Mouse (Mus musculus) forelimb bud, embryonic 11.5 days (tissue): ENCODE measurements around the gene Pqbp1.
"Not testable (repeated sequence)": the region's sequence is repeated elsewhere in the genome, so short reads cannot be mapped to it uniquely, and the experiment has no call there.

Experiments used
- DNase-seq: peaks from one replicate; pipeline ENCODE4 v3.0.0-alpha.2; 2012; ENCODE audit warnings: low read depth, low spot score

Gene Pqbp1

DNA sequence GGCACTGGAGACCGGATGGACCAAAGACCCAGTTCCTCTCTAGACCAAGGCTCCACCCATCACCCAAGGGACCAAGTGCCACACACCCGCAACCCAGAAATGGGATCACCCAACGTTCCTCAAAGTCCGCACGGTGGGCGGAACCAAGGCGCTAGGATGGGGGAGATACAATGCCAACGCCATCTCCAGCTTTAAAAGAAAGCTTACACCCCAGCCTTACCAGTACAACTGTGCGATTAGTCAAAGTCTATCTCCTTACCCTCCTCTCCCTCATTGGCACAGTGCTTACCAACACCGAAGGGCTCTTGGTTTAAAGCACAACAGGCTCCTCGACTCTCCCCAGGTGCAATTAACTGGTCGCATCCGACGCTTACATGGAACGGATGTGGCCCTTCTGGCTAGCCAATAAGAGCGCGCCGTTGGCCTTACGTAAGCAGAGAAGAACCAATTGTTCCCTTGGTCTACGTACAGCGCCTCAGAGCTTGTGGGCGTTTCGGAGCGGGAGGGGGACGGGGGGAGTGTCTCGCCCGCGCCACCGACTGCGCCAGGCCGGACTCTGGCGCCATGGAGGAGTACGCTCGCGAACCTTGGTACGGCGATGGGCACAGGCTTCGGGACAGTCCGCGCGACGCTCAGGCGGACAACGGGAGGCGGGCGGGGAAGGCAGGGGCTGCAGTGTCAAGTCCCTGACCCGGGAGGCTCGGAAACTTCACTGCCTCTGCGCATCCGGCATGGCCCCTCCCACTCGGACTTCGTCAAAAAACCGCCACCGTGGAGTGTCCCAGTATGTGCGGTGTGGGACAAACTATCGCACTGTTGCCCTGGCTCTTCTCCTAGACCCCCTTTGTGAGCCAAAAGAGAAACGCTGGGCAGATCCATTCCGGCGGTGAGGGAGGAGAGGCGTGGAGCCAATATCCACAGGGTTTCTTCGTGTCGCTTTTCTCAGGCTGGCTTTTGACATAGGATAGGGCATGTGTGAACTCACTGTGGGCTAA, at the start of gene Pqbp1, which contains the start of gene Timm17b:
Gene Pqbp1 (minus strand): TSS at position 390 of the 995 bp plus-strand sequence.
Gene Timm17b (plus strand): TSS at position 478 of the 995 bp plus-strand sequence.
- peak; percentile 89 for DNase-seq

DNA sequence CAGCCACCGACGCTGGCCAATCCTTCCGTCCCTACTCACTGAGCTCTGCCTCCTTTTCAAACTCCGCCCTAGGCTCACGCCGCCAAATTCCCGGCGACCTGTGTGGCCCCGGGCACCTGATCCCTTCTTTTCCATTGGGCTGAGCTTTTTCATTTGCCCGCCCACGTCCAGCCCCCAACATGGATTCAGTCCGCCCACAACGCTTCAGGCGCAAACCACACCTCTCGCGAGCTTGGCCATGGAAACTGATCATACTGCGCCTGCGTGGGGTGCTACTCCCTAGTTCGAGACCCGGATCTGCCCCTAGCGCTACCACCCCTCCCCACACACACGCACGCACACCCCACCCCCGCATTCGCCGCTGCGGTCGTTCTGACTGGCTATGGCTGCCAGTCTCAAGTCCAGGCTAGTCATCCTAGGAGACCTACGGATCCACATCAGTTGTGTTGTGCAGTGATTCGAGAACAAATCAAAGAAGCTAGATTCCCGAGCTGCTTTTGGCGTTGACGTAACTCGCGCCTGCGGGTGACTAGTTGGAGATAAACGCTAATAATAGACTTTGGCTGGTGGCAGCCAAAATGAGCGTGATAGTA, 48.9 kb upstream of the Pqbp1 start:
- peak; percentile 94 for DNase-seq

DNA sequence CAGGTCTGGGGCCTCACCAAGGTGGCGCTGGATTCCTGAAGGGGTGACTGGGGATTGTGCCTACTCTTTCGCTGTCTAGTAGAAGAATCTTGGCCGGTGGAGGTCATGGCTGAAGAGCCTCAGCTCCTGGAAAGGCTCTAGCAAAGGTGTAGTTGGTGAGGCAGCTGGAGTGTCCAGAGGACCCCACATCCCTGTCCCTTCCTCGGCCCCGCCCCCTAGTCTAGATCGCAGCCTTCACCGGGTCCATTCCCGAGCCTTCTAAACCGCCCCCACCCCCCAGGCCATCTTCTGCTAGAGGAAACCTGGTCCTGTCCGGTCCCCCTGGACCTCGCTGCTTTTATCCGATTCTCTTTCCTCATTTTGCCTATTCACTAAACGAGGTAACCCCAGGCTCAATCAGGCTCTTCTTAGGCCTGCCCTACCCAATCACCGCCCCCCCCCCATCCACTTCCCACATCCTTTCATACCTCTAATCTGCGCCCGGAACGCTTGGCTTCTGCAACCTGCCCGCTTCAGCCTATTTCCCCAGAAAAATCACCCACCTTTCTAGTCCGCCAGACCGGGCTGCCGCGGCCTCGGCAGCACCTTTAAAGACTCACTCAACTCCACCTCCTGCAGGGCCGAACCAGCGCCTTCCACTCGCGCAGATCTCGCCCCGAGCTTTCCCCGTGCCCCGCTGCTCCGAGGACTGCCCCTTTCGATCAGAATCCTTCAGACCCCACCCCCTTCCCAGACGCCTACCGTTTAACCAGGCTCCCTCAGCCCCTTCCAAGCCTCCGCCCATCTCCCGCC, 48.2 kb upstream of the Pqbp1 start, which contains the start of gene Hdac6:
Gene Hdac6 (minus strand): TSS at position 782 of the 792 bp plus-strand sequence.
- no peak for DNase-seq

DNA sequence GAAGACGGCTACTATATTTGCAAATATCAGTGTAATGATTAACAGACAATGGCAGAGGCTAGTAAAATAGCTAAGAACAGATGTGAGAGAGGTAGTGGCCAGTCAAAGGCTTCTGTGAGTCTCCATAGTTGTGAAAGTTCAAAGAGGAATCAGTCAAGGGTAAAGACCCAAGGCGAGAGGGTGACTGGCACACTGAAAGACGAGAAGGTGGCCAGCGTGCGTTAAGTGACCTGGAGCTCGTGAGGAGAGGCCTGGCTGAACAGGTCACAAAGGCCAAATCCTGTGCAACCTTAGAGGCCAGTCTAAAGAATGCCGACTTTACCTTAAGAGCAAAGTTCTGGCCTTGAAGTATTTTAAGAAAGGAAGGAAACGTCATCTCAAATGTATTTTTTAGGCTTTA, 46.5 kb upstream of the Pqbp1 start:
- DNase-seq = no peak

DNA sequence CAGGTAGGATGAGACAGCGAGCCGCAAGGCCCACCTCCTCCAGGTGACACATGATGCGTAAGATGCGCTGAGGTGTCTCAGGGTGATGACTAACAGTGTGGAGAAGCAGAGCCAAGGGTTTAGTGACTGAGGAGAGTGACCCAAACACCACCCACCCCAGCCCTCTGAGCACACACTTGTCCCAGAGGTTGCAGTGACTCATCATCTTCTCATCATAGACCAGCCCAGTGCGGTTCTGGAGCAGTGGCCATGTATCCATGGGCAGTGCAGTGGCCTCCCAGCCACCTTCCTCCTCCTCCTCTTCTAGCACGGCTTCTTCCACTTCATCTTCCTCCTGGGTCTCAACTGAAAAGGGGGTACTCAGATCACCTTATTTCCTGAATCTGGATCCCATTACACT, 38.6 kb upstream of the Pqbp1 start:
- no peak for DNase-seq

DNA sequence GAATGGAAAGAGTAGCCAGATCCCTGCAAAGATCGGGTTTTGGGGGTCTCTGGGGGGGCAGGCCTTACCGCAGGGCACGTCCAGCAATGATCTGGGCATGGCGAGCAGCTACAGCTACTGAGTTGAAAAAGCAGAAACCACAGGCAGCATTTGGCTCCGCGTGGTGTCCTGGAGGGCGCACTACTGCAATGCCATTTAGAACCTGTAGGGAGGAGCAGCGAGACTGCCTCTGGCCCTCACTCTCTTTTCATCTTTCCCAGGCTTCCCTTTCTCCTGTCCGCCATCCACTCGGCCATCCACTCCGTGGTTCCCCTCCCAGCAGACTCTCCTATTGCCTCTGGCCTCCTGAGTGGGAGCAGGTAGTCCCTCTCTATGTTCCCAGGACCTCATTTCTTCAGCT, 37.8 kb upstream of the Pqbp1 start:
- DNase-seq = no peak

DNA sequence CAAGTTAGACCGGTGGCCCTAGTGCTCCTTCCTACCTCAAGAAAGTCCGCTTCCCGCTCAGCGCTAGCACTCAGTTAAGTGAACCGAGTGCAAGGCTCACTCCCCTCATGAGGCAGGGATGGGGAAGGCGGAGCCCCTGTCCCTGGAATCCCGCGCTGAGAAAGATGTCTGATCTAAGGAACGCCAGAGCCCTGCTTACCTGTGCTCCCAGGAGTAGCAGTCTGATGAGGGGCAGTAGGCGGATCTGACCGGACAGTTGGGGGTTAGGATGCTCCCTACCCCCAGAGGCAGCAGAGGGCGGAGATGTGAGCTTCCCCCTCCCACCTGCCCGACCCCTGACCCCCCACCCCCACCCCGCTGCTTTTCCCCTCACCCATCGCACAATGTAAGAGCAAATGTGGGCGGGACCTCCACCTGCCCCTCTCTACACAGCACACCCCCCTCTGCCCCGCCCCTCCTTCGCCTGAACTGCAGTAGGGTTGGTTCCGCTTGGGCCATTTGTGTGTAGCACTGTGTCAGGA, 29.3 kb upstream of the Pqbp1 start, which contains the start of gene Eras:
Gene Eras (minus strand): TSS at position 338 of the 521 bp plus-strand sequence.
- no peak for DNase-seq

DNA sequence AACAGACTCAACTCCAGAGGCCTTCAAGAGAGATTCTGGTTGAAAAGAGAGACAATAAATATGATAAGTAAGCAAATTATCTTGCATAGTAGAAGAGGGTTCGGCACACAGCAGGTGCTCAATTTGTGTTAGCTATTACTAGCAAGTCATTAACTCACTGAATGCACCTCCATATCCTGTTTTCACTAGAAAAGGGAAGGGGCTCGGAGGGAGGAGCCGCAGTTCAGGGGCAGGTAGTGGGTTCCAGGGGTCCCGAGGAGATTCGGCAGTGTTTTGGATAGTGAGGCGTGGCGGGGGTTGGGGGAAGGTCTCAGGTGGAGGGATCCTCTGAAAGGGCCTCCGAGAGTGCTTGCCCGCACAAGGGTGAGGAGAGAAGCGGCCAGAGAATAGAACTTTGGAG, 28.0 kb upstream of the Pqbp1 start:
- no peak for DNase-seq

DNA sequence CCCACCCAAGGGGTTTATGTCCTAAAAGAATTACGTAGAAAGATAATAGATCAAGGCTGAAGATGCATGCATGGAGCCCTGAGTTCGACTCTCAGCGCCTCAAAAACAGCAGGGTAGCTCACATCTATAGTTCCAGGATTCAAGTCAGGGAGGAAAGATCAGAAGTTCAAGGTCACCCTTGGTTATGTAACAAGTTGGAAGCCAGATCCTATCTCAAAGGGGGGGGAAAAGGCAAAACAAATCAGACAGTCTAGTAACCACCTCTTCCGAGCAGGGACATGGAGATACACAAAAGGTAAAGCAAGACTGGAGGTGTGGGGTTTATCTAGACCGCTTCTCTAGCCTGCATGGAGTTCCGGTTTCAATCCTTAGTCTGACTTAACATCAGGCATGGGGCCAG, 27.2 kb upstream of the Pqbp1 start:
- no peak for DNase-seq

DNA sequence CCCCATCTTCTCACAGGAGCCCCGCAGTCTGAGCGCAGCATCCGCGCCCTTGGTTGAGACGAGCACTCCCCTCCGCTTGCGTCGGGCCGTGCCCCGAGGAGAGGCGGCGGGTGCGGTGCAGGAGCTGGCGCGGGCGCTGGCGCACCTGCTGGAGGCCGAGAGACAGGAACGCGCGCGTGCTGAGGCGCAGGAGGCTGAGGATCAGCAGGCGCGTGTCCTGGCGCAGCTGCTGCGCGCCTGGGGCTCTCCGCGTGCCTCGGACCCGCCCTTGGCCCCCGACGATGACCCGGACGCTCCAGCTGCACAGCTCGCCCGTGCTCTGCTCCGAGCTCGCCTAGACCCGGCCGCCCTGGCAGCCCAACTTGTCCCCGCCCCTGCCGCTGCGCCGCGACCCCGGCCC, 23.0 kb upstream of the Pqbp1 start:
- DNase-seq = no peak

DNA sequence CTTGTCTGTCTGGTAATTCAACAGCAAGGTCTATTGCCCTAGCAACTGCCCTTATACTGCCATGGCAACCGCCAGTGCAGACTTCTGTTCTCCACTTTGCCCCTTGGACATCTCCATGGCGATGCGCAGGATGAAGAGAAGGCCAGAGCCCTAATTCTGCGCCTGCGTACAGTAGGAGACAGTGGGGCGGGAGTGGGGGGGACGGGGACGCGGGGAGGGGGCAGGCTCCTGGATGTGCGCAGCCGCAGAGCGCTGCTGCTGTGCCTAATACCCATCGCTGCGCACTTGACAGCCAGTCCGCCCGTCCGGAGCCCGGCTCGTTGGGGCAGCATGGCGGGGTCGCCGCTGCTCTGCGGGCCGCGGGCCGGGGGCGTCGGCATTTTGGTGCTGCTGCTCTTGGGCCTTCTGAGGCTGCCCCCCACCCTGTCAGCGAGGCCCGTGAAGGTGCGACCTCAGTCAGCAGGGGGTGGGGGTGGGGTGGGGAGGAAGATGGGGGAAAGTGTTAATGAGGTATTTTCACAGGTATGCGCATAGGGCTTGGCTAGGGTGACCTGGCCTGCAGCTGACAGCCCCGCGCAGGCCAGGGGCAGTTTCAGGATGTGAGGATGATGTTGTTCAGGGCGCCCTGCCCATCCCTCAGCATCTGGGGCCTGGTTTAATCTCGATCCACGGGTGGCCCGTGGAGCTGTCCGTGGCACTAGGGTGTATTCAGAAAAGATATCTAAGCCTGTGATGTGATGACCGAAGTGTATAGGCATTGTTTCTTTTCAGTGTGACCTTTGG, 20.7 kb upstream of the Pqbp1 start, which contains the start of gene Pcsk1n:
Gene Pcsk1n (plus strand): TSS at position 222 of the 783 bp plus-strand sequence.
- DNase-seq = no peak

DNA sequence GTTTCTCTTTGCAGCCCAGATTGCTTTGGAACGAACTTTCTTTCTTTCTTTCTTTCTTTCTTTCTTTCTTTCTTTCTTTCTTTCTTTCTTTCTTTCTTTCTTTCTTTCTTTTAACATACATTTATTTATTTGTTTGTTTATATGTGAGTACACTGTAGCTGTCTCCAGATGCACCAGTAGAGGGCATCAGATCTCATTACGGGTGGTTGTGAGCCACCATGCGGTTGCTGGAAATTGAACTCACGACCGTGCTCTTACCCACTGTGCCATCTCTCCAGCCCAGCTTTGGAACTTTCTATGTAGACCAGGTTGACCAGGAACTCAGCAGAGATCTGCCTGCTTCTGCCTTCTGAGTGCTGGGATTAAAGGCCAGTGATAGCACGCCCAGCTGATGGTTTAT, 18.9 kb upstream of the Pqbp1 start:
- DNase-seq = not testable (repeated sequence)

DNA sequence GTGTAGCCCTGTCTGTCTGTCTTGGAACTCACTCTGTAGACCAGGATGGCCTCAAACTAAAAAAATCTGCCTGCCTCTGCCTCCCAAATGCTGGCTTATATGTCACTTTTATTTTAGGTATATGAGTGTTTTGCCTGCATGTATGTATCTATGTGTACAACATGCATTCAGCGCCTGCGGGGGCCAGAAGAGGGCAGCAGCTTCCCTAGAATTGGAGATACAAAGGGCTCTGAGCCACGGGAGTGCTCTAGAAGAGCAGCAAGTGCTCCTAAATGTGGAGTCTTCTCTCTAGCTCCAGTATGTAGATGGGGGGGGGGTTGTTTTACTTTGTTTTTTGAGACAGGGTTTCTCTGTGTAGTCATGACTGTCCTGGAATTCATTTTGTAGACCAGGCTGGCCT, 16.6 kb upstream of the Pqbp1 start:
- DNase-seq = not testable (repeated sequence)

DNA sequence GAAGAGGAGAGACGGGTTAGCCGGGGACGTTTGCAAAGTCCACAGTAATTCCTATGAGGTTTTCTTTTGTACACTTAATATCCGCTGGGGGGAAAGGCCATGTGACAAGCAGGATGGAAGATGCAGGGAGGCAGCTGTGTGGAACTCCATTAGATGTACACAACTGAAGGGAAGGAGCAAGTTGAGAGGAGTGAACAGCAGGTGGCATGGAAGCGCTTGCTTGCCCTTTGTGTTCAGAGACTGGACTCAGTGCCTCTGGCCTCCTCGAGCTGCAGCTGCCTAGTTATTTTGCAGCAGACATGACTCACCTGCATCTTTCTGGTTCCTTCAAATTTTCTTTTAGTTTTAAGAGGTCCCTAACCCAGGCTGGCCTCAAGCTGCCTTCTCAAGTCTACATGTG, 11.4 kb upstream of the Pqbp1 start:
- DNase-seq = no peak

DNA sequence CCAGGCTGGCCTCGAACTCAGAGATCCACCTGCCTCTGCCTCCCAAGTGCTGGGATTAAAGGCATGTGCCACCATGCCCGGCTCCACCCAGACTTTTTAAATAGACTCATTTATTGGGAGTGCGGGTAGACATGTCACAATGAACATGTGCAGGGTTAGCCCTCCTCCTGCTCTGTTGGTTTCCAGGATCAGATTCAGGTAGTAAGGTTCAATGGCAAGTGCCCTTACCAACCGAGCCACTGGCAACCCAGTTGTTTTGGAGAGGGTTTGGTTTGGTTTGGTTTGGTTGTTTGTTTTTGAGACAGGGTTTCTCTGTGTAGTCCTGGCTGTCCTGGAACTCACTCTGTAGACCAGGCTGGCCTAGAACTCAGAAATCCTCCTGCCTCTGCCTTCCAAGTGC, 10.2 kb upstream of the Pqbp1 start, which contains the start of gene Gm10490:
Gene Gm10490 (plus strand): TSS at position 301 of the 400 bp plus-strand sequence.
- DNase-seq = not testable (repeated sequence)

DNA sequence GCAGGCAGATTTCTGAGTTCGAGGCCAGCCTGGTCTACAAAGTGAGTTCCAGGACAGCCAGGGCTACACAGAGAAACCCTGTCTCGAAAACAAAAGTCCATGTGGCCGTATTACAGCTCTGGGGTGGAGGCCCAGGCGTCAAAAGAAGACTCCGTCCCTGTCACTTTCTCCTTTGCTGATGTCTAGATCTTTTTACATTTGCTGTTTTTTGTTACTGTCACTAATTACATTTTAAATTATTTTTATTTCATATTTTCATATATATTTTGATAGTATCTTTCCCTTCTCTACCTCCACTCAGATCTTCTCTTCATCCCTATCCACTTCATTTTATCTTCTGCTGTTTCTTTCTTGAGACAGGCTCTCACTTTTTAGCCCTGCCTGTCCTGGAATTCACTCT, 8.7 kb upstream of the Pqbp1 start, which contains the start of gene Gm10491:
Gene Gm10491 (minus strand): TSS at position 101 of the 400 bp plus-strand sequence.
- DNase-seq = no peak

DNA sequence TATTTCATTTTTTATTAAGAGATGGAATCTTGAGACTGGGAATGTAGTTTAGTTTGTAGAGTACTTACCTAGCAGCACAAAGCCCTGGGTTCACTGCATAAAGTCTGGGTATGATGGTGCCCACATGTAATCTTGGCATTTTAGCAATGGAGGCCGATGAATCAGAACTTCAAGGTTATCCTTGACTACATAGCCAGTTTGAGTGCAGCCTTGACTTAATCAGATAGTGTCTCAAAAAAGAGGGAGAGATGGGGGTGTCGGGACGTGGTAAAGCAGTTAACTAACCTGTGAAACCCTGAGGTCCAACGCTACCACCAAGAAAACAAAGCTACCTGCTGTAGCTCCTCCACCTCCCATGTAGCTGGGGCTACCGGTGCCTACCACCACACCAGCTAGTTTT, 5.4 kb upstream of the Pqbp1 start:
- DNase-seq = no peak

DNA sequence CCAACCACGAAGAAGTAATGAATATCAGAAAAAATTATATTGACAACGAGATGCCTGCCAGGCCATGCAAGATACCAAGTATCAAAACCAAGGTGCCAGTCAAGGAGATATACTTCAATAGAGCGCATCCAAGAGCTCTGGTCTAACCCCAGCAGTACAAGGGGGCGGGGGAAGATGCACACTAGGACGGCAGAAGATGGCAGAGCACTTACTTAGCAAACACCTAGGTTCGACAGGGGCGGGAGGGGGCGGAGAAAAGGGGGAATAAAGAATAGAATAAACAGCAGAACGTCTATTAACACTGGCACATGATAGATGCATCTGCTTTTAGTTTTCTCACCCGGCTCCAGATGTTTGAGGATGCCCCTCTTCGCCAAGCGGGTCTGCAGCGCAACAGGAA, 858 bp downstream of the Pqbp1 start:
- DNase-seq = no peak

DNA sequence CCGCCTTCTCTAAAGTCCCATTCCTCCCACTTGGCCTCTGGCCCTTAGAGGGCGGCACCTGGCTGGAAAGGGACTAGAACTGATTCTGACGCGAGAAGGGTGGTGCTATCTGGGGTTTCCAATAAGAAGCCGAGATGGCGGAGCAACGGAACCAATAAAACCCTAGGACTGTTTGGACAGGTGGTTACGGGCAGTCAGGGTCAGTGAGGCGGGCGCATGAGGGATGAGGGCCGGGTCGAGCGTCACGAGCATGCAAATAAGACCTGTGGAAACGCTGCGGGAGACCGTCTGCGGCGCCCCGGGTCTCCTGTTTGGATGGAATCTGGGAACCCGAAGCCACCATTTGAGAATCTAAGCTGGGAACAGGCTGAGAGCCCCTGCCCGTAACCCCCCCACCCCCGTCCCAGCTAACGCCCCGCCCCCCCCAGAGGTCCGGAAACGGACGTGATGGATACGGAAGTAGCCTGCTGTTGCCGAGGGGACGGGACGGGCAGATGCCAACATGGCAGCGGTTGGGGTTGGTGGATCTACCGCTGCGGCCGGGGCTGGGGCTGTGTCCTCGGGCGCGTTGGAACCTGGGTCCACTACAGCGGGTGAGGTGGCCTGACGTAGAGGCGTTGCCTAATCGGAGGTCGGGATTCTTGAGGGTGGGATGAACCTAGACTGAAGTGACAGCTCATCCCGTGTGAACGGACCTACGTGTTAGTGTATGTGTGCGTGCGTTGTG, 15.1 kb downstream of the Pqbp1 start, which contains the start of gene Slc35a2:
Gene Slc35a2 (plus strand): TSS at position 188 of the 727 bp plus-strand sequence.
- peak; percentile 77 for DNase-seq

DNA sequence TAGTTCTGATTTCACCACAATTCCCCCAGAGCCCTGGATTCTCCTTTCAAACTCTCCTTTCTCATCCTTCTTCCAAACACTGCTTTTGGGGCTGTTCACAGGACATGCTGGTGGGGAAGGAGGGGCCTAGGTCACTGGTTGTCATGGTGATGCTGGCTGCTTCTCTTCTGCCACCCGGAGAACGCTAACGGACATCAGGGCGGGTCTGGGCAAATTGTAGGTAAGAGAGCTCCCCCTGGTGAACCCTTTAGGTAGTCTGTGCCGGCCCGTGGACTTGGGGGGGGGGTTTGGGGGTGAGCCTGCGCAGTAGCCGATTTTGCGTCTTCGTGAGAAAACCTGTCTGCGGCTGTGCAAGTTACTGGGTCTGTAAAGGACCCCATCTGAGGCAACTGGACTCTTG, 19.2 kb downstream of the Pqbp1 start:
- DNase-seq = peak; percentile 73
